Mouse (Mus musculus) c-Kit-positive CD71-positive TER-119-negative erythroid progenitor cells, embryonic 14.5 days (primary cell): ENCODE data around the gene Lamp2.
"Not testable (repeated sequence)": the region's sequence is repeated elsewhere in the genome, so short reads cannot be mapped to it uniquely, and the experiment has no call there.

Source experiments
- DNase-seq: peaks from one replicate; pipeline ENCODE4 v3.0.0-alpha.2; 2013; ENCODE audit warnings: low read depth

Gene Lamp2

GRCm38 (mm10) chrX:38426043-38426442 is 30.2 kb downstream of the Lamp2 start:
- DNase-seq = no peak

DNA sequence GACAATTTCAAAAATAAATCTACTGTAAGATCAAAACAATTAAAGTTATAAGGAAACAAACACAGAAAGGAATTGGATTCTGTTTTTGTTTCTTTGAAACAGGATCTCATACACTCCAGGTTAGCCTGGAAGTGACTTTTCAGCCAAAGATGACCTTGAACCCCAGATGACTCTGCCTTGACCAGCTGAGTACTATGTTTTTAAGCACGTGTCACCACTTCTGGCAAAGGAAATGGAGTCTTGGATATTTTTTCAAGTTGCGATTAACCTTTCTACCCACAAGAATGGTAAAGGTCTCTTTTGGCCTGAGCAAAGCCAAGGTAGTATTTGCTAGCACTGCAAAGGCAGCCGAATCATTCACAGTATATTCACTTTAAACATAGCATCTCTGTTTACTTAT is 33.2 kb downstream of the Lamp2 start:
- no peak for DNase-seq

DNA sequence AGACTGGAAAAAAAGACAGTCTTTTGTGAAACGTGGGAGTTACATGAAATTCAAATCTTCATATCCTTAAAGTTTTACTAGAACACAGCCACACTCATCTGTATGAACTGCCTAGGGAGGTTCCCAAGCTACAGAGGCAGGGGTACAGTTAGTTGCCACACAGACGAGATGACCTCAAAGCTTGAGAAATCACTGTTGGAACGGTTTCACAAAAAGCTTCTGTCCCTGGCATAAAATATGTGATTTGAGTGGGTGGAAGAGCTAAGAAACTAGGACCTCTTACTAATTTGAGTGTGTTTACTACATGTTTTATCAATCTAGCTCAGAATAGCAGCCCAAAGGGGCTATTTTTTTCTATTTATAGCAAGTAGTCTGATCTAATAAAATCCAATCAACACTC is 33.9 kb downstream of the Lamp2 start:
- DNase-seq = no peak

GRCm38 (mm10) chrX:38403879-38404278 is 52.4 kb downstream of the Lamp2 start:
- no peak for DNase-seq

- DNase-seq = no peak
Measured at GRCm38 (mm10) chrX:38402981-38403380, 53.3 kb downstream of the Lamp2 start.

- no peak for DNase-seq
Measured at GRCm38 (mm10) chrX:38402004-38402403, 54.2 kb downstream of the Lamp2 start.

GRCm38 (mm10) chrX:38400616-38401015 is 55.6 kb downstream of the Lamp2 start:
- no peak for DNase-seq

DNA sequence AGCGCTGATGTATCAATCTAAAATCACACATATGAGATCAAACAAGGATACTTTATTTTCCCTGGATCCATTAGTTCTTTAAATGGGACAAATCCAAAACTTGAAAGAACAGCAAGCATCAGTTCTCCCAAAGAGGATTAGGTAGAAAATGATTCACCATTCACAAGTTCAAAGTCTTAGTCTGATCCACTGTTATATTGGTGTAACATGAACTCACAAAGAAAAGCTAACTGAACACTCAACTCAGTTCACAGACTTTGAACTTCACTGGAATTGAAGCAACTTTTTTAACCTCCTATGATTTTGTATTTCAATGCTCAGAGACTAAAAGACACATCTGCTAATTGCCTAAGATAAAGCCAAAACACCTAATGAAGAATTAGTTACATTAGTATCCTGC is 56.6 kb downstream of the Lamp2 start:
- no peak for DNase-seq

GRCm38 (mm10) chrX:38373169-38373568 is 83.1 kb downstream of the Lamp2 start:
- not testable (repeated sequence) for DNase-seq

DNA sequence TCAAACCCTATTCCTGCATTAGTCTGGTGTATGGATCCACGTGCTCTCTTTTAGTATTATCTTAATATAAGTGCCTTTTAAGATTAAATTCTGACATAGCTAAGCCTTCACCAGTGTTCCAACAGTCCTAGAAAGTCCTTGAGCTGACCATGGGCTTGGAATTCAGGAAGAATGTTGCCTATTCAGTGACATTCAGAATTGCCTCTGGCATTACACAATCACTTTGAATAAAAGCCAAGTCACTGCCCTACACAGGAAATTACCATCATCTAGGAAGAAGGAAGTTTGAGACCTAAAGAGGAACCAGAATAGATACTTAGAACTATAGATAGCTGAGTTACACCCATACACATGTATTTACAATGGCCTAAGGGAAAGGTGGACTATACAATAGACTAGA is 91.6 kb downstream of the Lamp2 start:
- DNase-seq = not testable (repeated sequence)

- DNase-seq = no peak
Measured at GRCm38 (mm10) chrX:38362016-38362415, 94.2 kb downstream of the Lamp2 start.
